Mouse (Mus musculus): Measurements from ENCODE around the gene Cited2. TPM values are rescaled to one million over a fixed set of nuclear protein-coding genes. Genes with fewer than 3 reads are reported as not detected.

Gene Cited2
- total RNA-seq, 2 experiments from 2014 or later = 35.8 to 36.2 TPM

- no peak for TF ChIP-seq CTCF (conservative IDR thresholded peaks at IDR 0.05)
- peak; percentile 20 to 30 for DNase-seq (ENCODE audit: low spot score in 2 of 2)
- no peak overlapping the region for H3K4me3 ChIP-seq
- H3K27ac ChIP-seq = no peak overlapping the region
Measured at GRCm38 (mm10) chr10:17769856-17770255, 46.8 kb downstream of the Cited2 start.

GRCm38 (mm10) chr10:17772364-17772763, 49.3 kb downstream of the Cited2 start:
- no peak for DNase-seq (ENCODE audit: low spot score in 2 of 2)
- H3K4me3 ChIP-seq = no peak overlapping the region
- no peak overlapping the region for H3K27ac ChIP-seq
- TF ChIP-seq CTCF (conservative IDR thresholded peaks at IDR 0.05) = no peak

GRCm38 (mm10) chr10:17774366-17774765, 51.3 kb downstream of the Cited2 start:
- TF ChIP-seq CTCF (conservative IDR thresholded peaks at IDR 0.05) = no peak

GRCm38 (mm10) chr10:17775079-17775478, 52.1 kb downstream of the Cited2 start:
- no peak for DNase-seq (ENCODE audit: low spot score in 2 of 2)
- Histone ChIP-seq H3K4me3 (no peak overlapping the region), H3K27ac (no peak overlapping the region)
- TF ChIP-seq CTCF (conservative IDR thresholded peaks at IDR 0.05) = no peak

More at GRCm38 (mm10) chr10:17774366-17774765, 51.3 kb downstream of the Cited2 start:
- H3K27ac ChIP-seq = no peak overlapping the region
- no peak for DNase-seq (ENCODE audit: low spot score in 2 of 2)
- no peak overlapping the region for H3K4me3 ChIP-seq

Other genes starting within 250 kb of the Cited2 start
- 1 to 10 TPM in 1 of 2 experiments, under 1 TPM in 1; 0.74 to 1.0 TPM for gene Txlnb, start 73.0 kb downstream of the Cited2 start, total RNA-seq (2021)
- gene Heca, start 224.8 kb downstream of the Cited2 start, total RNA-seq (2021) = 10 to 100 TPM; 25.8 to 30.3 TPM